Mouse (Mus musculus) testis, adult 2 months (tissue): ENCODE measurements around the gene Chd6. TPM values are rescaled to one million over a fixed set of nuclear protein-coding genes. Genes with fewer than 3 reads are reported as not detected.

Source experiments
- H3K27ac ChIP-seq: fragments of 200-500 bp; 2 replicates; pipeline ENCODE4 v1.5.1; 2012; ENCODE audit warnings: low read depth, low read length; ENCODE audit not compliant: control insufficient read depth, insufficient read depth
- H3K27me3 ChIP-seq: fragments of 200-500 bp; 2 replicates; pipeline ENCODE4 v1.6.1; 2012; ENCODE audit warnings: mild to moderate bottlenecking, low read length, moderate library complexity; ENCODE audit not compliant: control insufficient read depth, insufficient read depth
- H3K36me3 ChIP-seq: fragments of 200-500 bp; 2 replicates; pipeline ENCODE4 v1.6.1; 2012; ENCODE audit warnings: mild to moderate bottlenecking, low read length; ENCODE audit not compliant: control insufficient read depth, insufficient read depth
- H3K4me1 ChIP-seq: fragments of 200-500 bp; 2 replicates; pipeline ENCODE4 v1.6.1; 2012; ENCODE audit warnings: low read length; ENCODE audit not compliant: control insufficient read depth, insufficient read depth
- H3K4me3 ChIP-seq: fragments of 200-500 bp; 2 replicates; pipeline ENCODE4 v1.5.1; 2012; ENCODE audit warnings: low read depth, mild to moderate bottlenecking, low read length, moderate library complexity, mixed read lengths; ENCODE audit not compliant: control insufficient read depth
- CTCF ChIP-seq: fragments of 200-500 bp; IDR thresholded peaks from 2 replicates; pipeline ENCODE4 v1.5.1; 2012; ENCODE audit warnings: low read depth, mild to moderate bottlenecking, inconsistent platforms, low read length, moderate library complexity; ENCODE audit not compliant: control insufficient read depth, insufficient read depth, insufficient replicate concordance
- POLR2A ChIP-seq: fragments of 200-500 bp; IDR thresholded peaks from 2 replicates; pipeline ENCODE4 v1.6.1; 2012; ENCODE audit warnings: low read depth, mild to moderate bottlenecking, inconsistent platforms, low read length, moderate library complexity; ENCODE audit not compliant: control insufficient read depth
- polyA plus RNA-seq: library from polyadenylated mRNA; depleted of rRNA; stranded (reverse); fragments of >200 nt; gene quantifications from 2 replicates; pipeline ENCODE4 v1.2.3, GENCODE M21; 2012

Chd6 gene
- polyA plus RNA-seq, 1 experiment = 3.3 TPM

GRCm38 (mm10) chr2:160951595-160951994 lies 157.3 kb downstream of the Chd6 start:
- Histone ChIP-seq H3K27ac (no peak overlapping the region), H3K36me3 (no peaks in the 10 kb centered on the region; the same call in 1 of the 2 replicates), H3K4me3 (no peak overlapping the region), H3K27me3 (no peaks in the 10 kb centered on the region), H3K4me1 (no peaks in the 10 kb centered on the region)
- TF ChIP-seq POLR2A = no peak
- TF ChIP-seq CTCF = no peak

DNA sequence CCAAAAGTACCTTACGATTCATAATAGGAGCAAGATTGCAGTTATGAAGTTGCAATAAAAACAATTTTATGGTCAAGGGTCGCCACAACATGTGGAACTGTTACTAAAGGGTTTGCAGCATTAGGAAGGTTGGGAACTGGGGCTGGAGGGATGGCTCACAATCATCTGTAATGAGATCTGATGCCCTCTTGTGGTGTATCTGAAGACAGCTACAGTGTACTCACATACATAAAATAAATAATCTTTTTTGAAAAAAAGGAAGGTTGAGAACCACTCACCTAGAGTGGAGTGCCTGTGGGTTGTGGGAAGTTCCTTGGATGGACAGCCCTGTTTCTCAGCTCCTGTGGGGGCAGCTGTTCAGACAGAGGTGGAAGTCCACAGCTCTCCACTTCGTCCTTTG lies 166.4 kb downstream of the Chd6 start:
- no peaks in the 10 kb centered on the region for H3K4me1 ChIP-seq
- H3K4me3 ChIP-seq = no peak overlapping the region
- no peaks in the 10 kb centered on the region for H3K36me3 ChIP-seq
- H3K27me3 ChIP-seq = no peaks in the 10 kb centered on the region
- TF ChIP-seq CTCF = no peak
- no peak for TF ChIP-seq POLR2A
- no peak overlapping the region for H3K27ac ChIP-seq

GRCm38 (mm10) chr2:160940930-160941709 lies 167.8 kb downstream of the Chd6 start:
- Histone ChIP-seq H3K27me3 (no peaks in the 10 kb centered on the region), H3K27ac (no peak overlapping the region), H3K36me3 (no peaks in the 10 kb centered on the region), H3K4me3 (no peak overlapping the region), H3K4me1 (no peaks in the 10 kb centered on the region)
- TF ChIP-seq CTCF = no peak
- TF ChIP-seq POLR2A = no peak

- H3K36me3 ChIP-seq = no peaks in the 10 kb centered on the region
- no peak for TF ChIP-seq POLR2A
- TF ChIP-seq CTCF = no peak
- H3K27ac ChIP-seq = no peak overlapping the region
- no peaks in the 10 kb centered on the region for H3K4me1 ChIP-seq
- H3K4me3 ChIP-seq = no peak overlapping the region
- H3K27me3 ChIP-seq = no peaks in the 10 kb centered on the region
These were observed 174.4 kb downstream of the Chd6 start for GRCm38 (mm10) chr2:160934451-160934850.

GRCm38 (mm10) chr2:160933890-160934289 lies 175.0 kb downstream of the Chd6 start:
- Histone ChIP-seq H3K27me3 (no peaks in the 10 kb centered on the region), H3K36me3 (no peaks in the 10 kb centered on the region), H3K4me1 (no peaks in the 10 kb centered on the region), H3K4me3 (no peak overlapping the region), H3K27ac (no peak overlapping the region)
- TF ChIP-seq POLR2A = no peak
- peak; percentile 48; the same call in 1 of the 2 replicates for TF ChIP-seq CTCF

GRCm38 (mm10) chr2:160932981-160933380 lies 175.9 kb downstream of the Chd6 start:
- no peaks in the 10 kb centered on the region for H3K4me1 ChIP-seq
- no peak overlapping the region for H3K4me3 ChIP-seq
- H3K27me3 ChIP-seq = no peaks in the 10 kb centered on the region
- no peak for TF ChIP-seq POLR2A
- no peak for TF ChIP-seq CTCF
- H3K27ac ChIP-seq = no peak overlapping the region
- no peaks in the 10 kb centered on the region for H3K36me3 ChIP-seq

GRCm38 (mm10) chr2:160932325-160932724 lies 176.6 kb downstream of the Chd6 start:
- H3K36me3 ChIP-seq = no peaks in the 10 kb centered on the region
- H3K4me3 ChIP-seq = no peak overlapping the region
- no peaks in the 10 kb centered on the region for H3K4me1 ChIP-seq
- TF ChIP-seq CTCF = no peak
- no peak for TF ChIP-seq POLR2A
- no peak overlapping the region for H3K27ac ChIP-seq
- H3K27me3 ChIP-seq = no peaks in the 10 kb centered on the region
